Mouse (Mus musculus) kidney, embryonic 16.5 days (tissue): ENCODE data around the gene Zfp128. TPM values are rescaled to one million over a fixed set of nuclear protein-coding genes. Genes with fewer than 3 reads are reported as not detected.
A peak's percentile ranks its signal among the peaks of the same experiment; 100 is the strongest.
"Not testable (repeated sequence)": the region's sequence is repeated elsewhere in the genome, so short reads cannot be mapped to it uniquely, and the experiment has no call there.

ENCODE experiments used
- ATAC-seq: fragments of 200-750 bp; cut with Nextera tagmentation; 2 replicates; pipeline ENCODE4 v1.8.0; 2017; ENCODE audit warnings: moderate TSS enrichment; ENCODE audit not compliant: low FRiP score, low TSS enrichment
- H3K27ac ChIP-seq: fragments of 300-500 bp; sonication (generic); 2 replicates; pipeline ENCODE4 v1.5.1; 2014; ENCODE audit warnings: low read length
- H3K27me3 ChIP-seq: fragments of 300-500 bp; sonication (generic); 2 replicates; pipeline ENCODE4 v1.6.1; 2014; ENCODE audit warnings: low read length, control low read depth, mixed read lengths; ENCODE audit not compliant: insufficient read depth
- H3K36me3 ChIP-seq: fragments of 300-500 bp; sonication (generic); 2 replicates; pipeline ENCODE4 v1.6.1; 2014; ENCODE audit warnings: low read length, control low read depth, mixed read lengths; ENCODE audit not compliant: insufficient read depth
- H3K4me1 ChIP-seq: fragments of 300-500 bp; sonication (generic); 2 replicates; pipeline ENCODE4 v1.6.1; 2014; ENCODE audit warnings: low read length, control low read depth, mixed read lengths; ENCODE audit not compliant: insufficient read depth
- H3K4me2 ChIP-seq: fragments of 300-500 bp; sonication (generic); replicated peaks from 2 replicates; pipeline ENCODE4 v1.6.1; 2014; ENCODE audit warnings: low read depth, low read length
- H3K4me3 ChIP-seq: fragments of 300-500 bp; sonication (generic); 2 replicates; pipeline ENCODE4 v1.5.1; 2014; ENCODE audit warnings: mild to moderate bottlenecking, low read length
- H3K9ac ChIP-seq: fragments of 300-500 bp; sonication (generic); replicated peaks from 2 replicates; pipeline ENCODE4 v1.6.1; 2014; ENCODE audit warnings: low read length
- H3K9me3 ChIP-seq: fragments of 300-500 bp; sonication (generic); 2 replicates; pipeline ENCODE4 v1.6.1; 2016; ENCODE audit warnings: low read length, control low read depth
- WGBS: fragments of 180-500 bp; shearing (Covaris S2); extraction: QIAGEN DNeasy Blood & Tissue Kit; methylation state at CpG from one replicate; pipeline ENCODE4 v1.1.7; 2014; 5-methylcytosine and 5-hydroxymethylcytosine counted together
- polyA plus RNA-seq: library from polyadenylated mRNA; unstranded; fragments of >200 nt; fragmentation: Nextera tagmentation; extraction: Ambion mirVana; gene quantifications from 2 replicates; pipeline ENCODE4 v1.2.1, GENCODE M21; 2015

Zfp128 gene
- polyA plus RNA-seq, 1 experiment from 2014 or later, result 4.2 TPM

GRCm38 (mm10) chr7:12890928-12891327, 10.0 kb downstream of the Zfp128 start:
- ATAC-seq, result no peak
- H3K4me3 ChIP-seq, result no peak overlapping the region
- no peaks in the 10 kb centered on the region for H3K27me3 ChIP-seq
- H3K36me3 ChIP-seq, result peaks cover 42% of the 10 kb centered on the region
- H3K4me1 ChIP-seq, result no peaks in the 10 kb centered on the region
- no peak overlapping the region for H3K4me2 ChIP-seq
- H3K9me3 ChIP-seq, result no peaks in the 10 kb centered on the region
- no peak overlapping the region for H3K27ac ChIP-seq
- no peak overlapping the region for H3K9ac ChIP-seq
- 94% methylated on average over 14 of the region's 14 CpGs for WGBS

GRCm38 (mm10) chr7:12891334-12891733, 10.4 kb downstream of the Zfp128 start:
- H3K36me3 ChIP-seq, result peaks cover 38% of the 10 kb centered on the region
- H3K4me1 ChIP-seq, result no peaks in the 10 kb centered on the region
- no peak overlapping the region for H3K4me2 ChIP-seq
- no peak overlapping the region for H3K9ac ChIP-seq
- no peaks in the 10 kb centered on the region for H3K27me3 ChIP-seq
- no peak for ATAC-seq
- no peak overlapping the region for H3K4me3 ChIP-seq
- 52% methylated on average over 1 of the region's 1 CpGs for WGBS
- no peak overlapping the region for H3K27ac ChIP-seq
- no peaks in the 10 kb centered on the region for H3K9me3 ChIP-seq

GRCm38 (mm10) chr7:12897655-12898410, 16.9 kb downstream of the Zfp128 start, which contains the start of gene Zscan22:
TSS of gene Zscan22 (plus strand) at chr7:12897815.
- 6% methylated on average over 36 of the region's 36 CpGs for WGBS
- Histone ChIP-seq H3K9ac (peak within 1 kb of the TSS; percentile 76), H3K27me3 (no peaks in the 10 kb centered on the region), H3K4me2 (peak within 1 kb of the TSS; percentile 54), H3K27ac (no peak within 1 kb of the TSS), H3K4me1 (peaks cover 9% of the 10 kb centered on the region), H3K36me3 (no peaks in the 10 kb centered on the region), H3K4me3 (peak within 1 kb of the TSS; percentile 72), H3K9me3 (no peaks in the 10 kb centered on the region)
- peak; percentile 99 for ATAC-seq

- no peaks in the 10 kb centered on the region for H3K27me3 ChIP-seq
- ATAC-seq, result no peak
- peaks cover 9% of the 10 kb centered on the region for H3K4me1 ChIP-seq
- H3K9me3 ChIP-seq, result no peaks in the 10 kb centered on the region
- H3K4me2 ChIP-seq, result no peak overlapping the region
- H3K4me3 ChIP-seq, result no peak overlapping the region
- 87% methylated on average over 5 of the region's 5 CpGs for WGBS
- peaks cover 35% of the 10 kb centered on the region for H3K36me3 ChIP-seq
- no peak overlapping the region for H3K27ac ChIP-seq
- no peak overlapping the region for H3K9ac ChIP-seq
Measured at GRCm38 (mm10) chr7:12901517-12901916, 20.5 kb downstream of the Zfp128 start.

- Histone ChIP-seq H3K9ac (no peak overlapping the region), H3K36me3 (peaks cover 56% of the 10 kb centered on the region), H3K9me3 (no peaks in the 10 kb centered on the region), H3K27me3 (no peaks in the 10 kb centered on the region), H3K4me3 (peak overlapping the region; percentile 5; the same call in 1 of the 2 replicates), H3K4me2 (no peak overlapping the region), H3K27ac (no peak overlapping the region), H3K4me1 (peaks cover 4% of the 10 kb centered on the region)
- 53% methylated on average over 10 of the region's 10 CpGs for WGBS
- ATAC-seq, result no peak
Measured at GRCm38 (mm10) chr7:12903623-12904022, 22.6 kb downstream of the Zfp128 start.

GRCm38 (mm10) chr7:12905146-12905545, 24.2 kb downstream of the Zfp128 start:
- Histone ChIP-seq H3K4me2 (no peak overlapping the region), H3K9ac (no peak overlapping the region), H3K36me3 (peaks cover 58% of the 10 kb centered on the region), H3K27me3 (no peaks in the 10 kb centered on the region), H3K4me1 (peaks cover 3% of the 10 kb centered on the region; the same call in 1 of the 2 replicates), H3K27ac (no peak overlapping the region), H3K4me3 (no peak overlapping the region), H3K9me3 (no peaks in the 10 kb centered on the region)
- 94% methylated on average over 1 of the region's 1 CpGs for WGBS
- ATAC-seq, result no peak

- peak overlapping the region; percentile 61 for H3K4me3 ChIP-seq
- H3K4me2 ChIP-seq, result peak overlapping the region; percentile 57
- 47% methylated on average over 7 of the region's 7 CpGs for WGBS
- H3K27ac ChIP-seq, result peak overlapping the region; percentile 95
- no peaks in the 10 kb centered on the region for H3K27me3 ChIP-seq
- peaks cover 3% of the 10 kb centered on the region; the same call in 1 of the 2 replicates for H3K4me1 ChIP-seq
- no peaks in the 10 kb centered on the region for H3K9me3 ChIP-seq
- peak; percentile 24 for ATAC-seq
- peaks cover 42% of the 10 kb centered on the region for H3K36me3 ChIP-seq
- H3K9ac ChIP-seq, result peak overlapping the region; percentile 73
Measured at GRCm38 (mm10) chr7:12909498-12909962, 28.6 kb downstream of the Zfp128 start.

- peak overlapping the region; percentile 73 for H3K9ac ChIP-seq
- H3K36me3 ChIP-seq, result peaks cover 35% of the 10 kb centered on the region
- ATAC-seq, result peak; percentile 89
- H3K27me3 ChIP-seq, result no peaks in the 10 kb centered on the region
- H3K27ac ChIP-seq, result peak overlapping the region; percentile 95
- H3K4me3 ChIP-seq, result peak overlapping the region; percentile 61
- H3K4me1 ChIP-seq, result peaks cover 3% of the 10 kb centered on the region; the same call in 1 of the 2 replicates
- 6% methylated on average over 19 of the region's 19 CpGs for WGBS
- H3K9me3 ChIP-seq, result no peaks in the 10 kb centered on the region
- peak overlapping the region; percentile 57 for H3K4me2 ChIP-seq
Measured at GRCm38 (mm10) chr7:12910181-12910668, 29.2 kb downstream of the Zfp128 start.

GRCm38 (mm10) chr7:12913556-12913955, 32.6 kb downstream of the Zfp128 start:
- Histone ChIP-seq H3K9ac (no peak overlapping the region), H3K27me3 (no peaks in the 10 kb centered on the region), H3K4me3 (no peak overlapping the region), H3K27ac (no peak overlapping the region), H3K4me1 (peaks cover 3% of the 10 kb centered on the region; the same call in 1 of the 2 replicates), H3K9me3 (no peaks in the 10 kb centered on the region), H3K4me2 (no peak overlapping the region), H3K36me3 (peaks cover 2% of the 10 kb centered on the region; the same call in 1 of the 2 replicates)
- no peak for ATAC-seq

- WGBS, result 85% methylated on average over 7 of the region's 8 CpGs
- H3K4me1 ChIP-seq, result peaks cover 16% of the 10 kb centered on the region
- H3K4me2 ChIP-seq, H3K9me3 ChIP-seq, H3K27me3 ChIP-seq, H3K4me3 ChIP-seq, H3K9ac ChIP-seq, H3K27ac ChIP-seq, ATAC-seq: not testable (repeated sequence)
- peaks cover 24% of the 10 kb centered on the region for H3K36me3 ChIP-seq
Measured at GRCm38 (mm10) chr7:12920495-12920894, 39.5 kb downstream of the Zfp128 start.
